Mouse (Mus musculus) cerebellum, postnatal 36 days (tissue): ENCODE results near the gene Hypk.

Experiments
- DNase-seq, 2 experiments: peaks; one replicate each; pipeline ENCODE4 v3.0.0; 2021 to 2022; ENCODE audit warnings: mixed read lengths in 2 of 2

Hypk gene

DNA sequence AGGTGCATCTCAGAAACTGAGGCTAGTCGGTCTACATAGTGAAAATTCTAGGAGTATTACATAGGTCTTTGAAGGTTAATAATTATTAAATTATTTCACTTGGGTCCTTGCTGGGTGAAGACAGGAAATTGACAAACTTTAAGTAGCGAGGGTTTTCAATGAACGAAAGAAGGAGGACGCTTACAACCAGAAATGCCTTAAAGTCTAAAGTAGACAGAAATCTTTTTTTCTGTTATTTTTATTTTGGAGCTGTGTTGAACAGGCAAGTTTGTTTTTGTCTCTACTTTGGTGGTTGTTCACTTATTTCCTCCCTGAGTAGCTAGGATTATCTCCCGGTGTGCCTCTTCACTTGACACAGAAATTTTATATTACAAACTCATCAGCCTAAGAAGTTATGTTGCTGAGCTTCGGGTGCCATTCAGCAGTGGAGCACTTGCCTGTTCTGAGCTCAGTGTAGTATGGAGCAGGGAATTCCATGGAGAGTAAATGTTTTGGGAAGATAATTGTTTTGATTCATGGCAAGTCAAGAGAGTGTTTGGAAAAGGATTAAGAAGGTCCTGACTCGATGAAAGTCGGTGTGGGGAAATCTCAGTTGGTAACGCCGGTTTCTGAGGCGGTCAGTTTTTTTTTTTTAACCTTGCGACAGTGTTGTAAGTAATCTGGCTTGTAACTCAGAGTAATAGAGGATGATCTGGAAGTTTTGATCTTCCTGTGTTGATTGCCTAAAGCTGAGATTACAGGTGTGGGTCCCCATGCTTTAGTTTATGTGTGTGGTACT is 54.3 kb downstream of the Hypk start:
- no peak for DNase-seq

DNA sequence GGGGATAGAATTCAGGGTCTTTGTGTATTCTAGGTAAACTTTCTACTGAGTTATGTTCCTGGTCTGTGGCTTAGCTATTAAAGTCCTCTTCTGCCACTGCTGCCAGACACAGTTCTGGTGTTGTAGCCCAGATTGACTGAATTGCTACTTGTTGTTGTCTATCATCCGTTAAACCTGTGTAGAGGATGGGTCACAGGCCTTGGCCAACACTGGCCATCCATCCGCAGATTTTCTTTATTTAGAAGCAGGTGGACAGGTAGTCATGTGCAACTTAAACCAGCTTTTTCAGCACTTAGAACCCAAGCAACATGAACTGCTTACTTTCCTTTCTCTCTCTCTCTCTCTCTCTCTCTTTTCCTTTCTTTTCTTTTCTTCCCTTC is 54.9 kb downstream of the Hypk start:
- no peak for DNase-seq
